Mouse (Mus musculus): ENCODE data around the gene Cntnap4.

- TF ChIP-seq POLR2A (IDR thresholded peaks at IDR 0.05; ENCODE audit: insufficient read length, low read depth) (no peak), MAX (IDR thresholded peaks at IDR 0.05; ENCODE audit: low read depth) (no peak), CEBPB (IDR thresholded peaks at IDR 0.05; ENCODE audit: insufficient read depth, poor library complexity, severe bottlenecking) (no peak), MYOG (IDR thresholded peaks at IDR 0.05; ENCODE audit: control insufficient read depth in 1 of 3, insufficient read depth in 1 of 3, insufficient read length in 2 of 3, low read depth in 2 of 3) (no peak)
Observed at GRCm38 (mm10) chr8:112557376-112557775, 12.5 kb upstream of the Cntnap4 start.
